Mouse (Mus musculus) forebrain, postnatal 0 days (tissue): ENCODE results near the gene Rnasek. TPM values are rescaled to one million over a fixed set of nuclear protein-coding genes. Genes with fewer than 3 reads are reported as not detected.

Experiments used
- ATAC-seq: fragments of 200-750 bp; cut with Nextera tagmentation; 2 replicates; pipeline ENCODE4 v1.8.0; 2017; ENCODE audit warnings: mild to moderate bottlenecking, moderate library complexity
- DNase-seq: peaks from one replicate; pipeline ENCODE4 v3.0.0-alpha.2; 2015
- H3K27ac ChIP-seq: fragments of 300-500 bp; sonication (generic); 2 replicates; pipeline ENCODE4 v1.5.1; 2014; ENCODE audit warnings: low read depth, mild to moderate bottlenecking, antibody characterized with exemption, low read length, moderate library complexity, mixed read lengths
- H3K27me3 ChIP-seq: fragments of 300-500 bp; sonication (generic); 2 replicates; pipeline ENCODE4 v1.6.1; 2014; ENCODE audit warnings: mild to moderate bottlenecking, low read length, mixed read lengths; ENCODE audit not compliant: insufficient read depth
- H3K36me3 ChIP-seq: fragments of 300-500 bp; sonication (generic); 2 replicates; pipeline ENCODE4 v1.6.1; 2014; ENCODE audit warnings: mild to moderate bottlenecking, moderate library complexity; ENCODE audit not compliant: insufficient read depth
- H3K4me1 ChIP-seq: fragments of 300-500 bp; sonication (generic); 2 replicates; pipeline ENCODE4 v1.6.1; 2014; ENCODE audit warnings: antibody characterized with exemption; ENCODE audit not compliant: insufficient read depth
- H3K4me2 ChIP-seq: fragments of 300-500 bp; sonication (generic); 2 replicates; pipeline ENCODE4 v1.6.1; 2014; ENCODE audit warnings: low read depth, mild to moderate bottlenecking, moderate library complexity
- H3K4me3 ChIP-seq: fragments of 300-500 bp; sonication (generic); 2 replicates; pipeline ENCODE4 v1.5.1; 2014; ENCODE audit warnings: low read depth, low read length, mixed read lengths
- H3K9ac ChIP-seq: fragments of 300-500 bp; sonication (generic); 2 replicates; pipeline ENCODE4 v1.6.1; 2014; ENCODE audit warnings: mild to moderate bottlenecking
- H3K9me3 ChIP-seq: fragments of 300-500 bp; sonication (generic); 2 replicates; pipeline ENCODE4 v1.6.1; 2016; ENCODE audit warnings: low read length
- CTCF ChIP-seq: sonication (generic); IDR thresholded peaks from 2 replicates; pipeline ENCODE4 v1.5.1; 2016; ENCODE audit warnings: antibody characterized with exemption, control low read depth, low read depth
- WGBS: fragments of 180-500 bp; shearing (Covaris S2); extraction: QIAGEN DNeasy Blood & Tissue Kit; methylation state at CpG from one replicate; pipeline ENCODE4 v1.1.7; 2014; 5-methylcytosine and 5-hydroxymethylcytosine counted together
- polyA plus RNA-seq: library from polyadenylated mRNA; unstranded; fragments of >200 nt; fragmentation: Nextera tagmentation; extraction: Ambion mirVana; gene quantifications from 2 replicates; pipeline ENCODE4 v1.2.1, GENCODE M21; 2015
- total RNA-seq: library from RNA; depleted of rRNA; stranded (reverse); fragments of >200 nt; gene quantifications from 2 replicates; pipeline ENCODE4 v1.2.3, GENCODE M21; 2014; rRNA removed

Gene Rnasek
- total RNA-seq (24.6 and 48.0 TPM in 2 replicates), polyA plus RNA-seq (520 and 544 TPM in 2 replicates)

- ATAC-seq, result peak; percentile 55
- peak; percentile 95 for DNase-seq
- H3K9ac ChIP-seq, result peak within 1 kb of the TSS; percentile 92
- peaks cover 22% of the 10 kb centered on the region; the same call in 1 of the 2 replicates for H3K4me1 ChIP-seq
- TF ChIP-seq CTCF, result no peak
- H3K27ac ChIP-seq, result peak within 1 kb of the TSS; percentile 96
- H3K27me3 ChIP-seq, result no peaks in the 10 kb centered on the region
- peak within 1 kb of the TSS; percentile 98 for H3K4me3 ChIP-seq
- WGBS, result under 1% methylated on average over 34 of the region's 35 CpGs
- no peaks in the 10 kb centered on the region for H3K9me3 ChIP-seq
- peaks cover 12% of the 10 kb centered on the region for H3K36me3 ChIP-seq
- H3K4me2 ChIP-seq, result peak within 1 kb of the TSS; percentile 97
These were observed at the start of gene Rnasek, which contains the start of gene Gm21988 for GRCm38 (mm10) chr11:70239541-70240279. Rnasek (minus strand) TSS chr11:70239842. Gm21988 (minus strand) TSS chr11:70239830.

GRCm38 (mm10) chr11:70289236-70289635, 49.6 kb upstream of the Rnasek start:
- no peak for ATAC-seq
- no peak overlapping the region for H3K27ac ChIP-seq

GRCm38 (mm10) chr11:70288102-70288501, 48.5 kb upstream of the Rnasek start:
- ATAC-seq, result no peak
- no peaks in the 10 kb centered on the region for H3K9me3 ChIP-seq
- no peak for TF ChIP-seq CTCF
- no peaks in the 10 kb centered on the region for H3K27me3 ChIP-seq
- no peak overlapping the region for H3K4me2 ChIP-seq
- H3K4me3 ChIP-seq, result no peak overlapping the region
- H3K4me1 ChIP-seq, result no peaks in the 10 kb centered on the region
- no peak overlapping the region for H3K9ac ChIP-seq
- 88% methylated on average over 10 of the region's 10 CpGs for WGBS
- DNase-seq, result no peak
- H3K36me3 ChIP-seq, result no peaks in the 10 kb centered on the region
- H3K27ac ChIP-seq, result no peak overlapping the region

More at GRCm38 (mm10) chr11:70289236-70289635, 49.6 kb upstream of the Rnasek start:
- no peak for TF ChIP-seq CTCF
- no peaks in the 10 kb centered on the region for H3K9me3 ChIP-seq
- no peak overlapping the region for H3K9ac ChIP-seq
- H3K4me2 ChIP-seq, result no peak overlapping the region
- no peak for DNase-seq
- H3K4me3 ChIP-seq, result no peak overlapping the region
- no peaks in the 10 kb centered on the region for H3K27me3 ChIP-seq
- H3K36me3 ChIP-seq, result no peaks in the 10 kb centered on the region
- no peaks in the 10 kb centered on the region for H3K4me1 ChIP-seq
- 25% methylated on average over 6 of the region's 6 CpGs for WGBS

- Histone ChIP-seq H3K4me2 (no peak overlapping the region), H3K27me3 (no peaks in the 10 kb centered on the region), H3K4me3 (no peak overlapping the region), H3K27ac (no peak overlapping the region), H3K9ac (no peak overlapping the region), H3K4me1 (no peaks in the 10 kb centered on the region), H3K36me3 (no peaks in the 10 kb centered on the region), H3K9me3 (no peaks in the 10 kb centered on the region)
- 82% methylated on average over 5 of the region's 5 CpGs for WGBS
- ATAC-seq (no peak), DNase-seq (no peak)
- no peak for TF ChIP-seq CTCF
These were observed 46.0 kb upstream of the Rnasek start for GRCm38 (mm10) chr11:70285686-70286085.

GRCm38 (mm10) chr11:70284757-70285156, 45.1 kb upstream of the Rnasek start:
- no peak overlapping the region for H3K9ac ChIP-seq
- no peak overlapping the region for H3K27ac ChIP-seq
- H3K36me3 ChIP-seq, result no peaks in the 10 kb centered on the region
- no peak overlapping the region for H3K4me3 ChIP-seq
- DNase-seq, result no peak
- 80% methylated on average over 3 of the region's 3 CpGs for WGBS
- no peaks in the 10 kb centered on the region for H3K27me3 ChIP-seq
- H3K9me3 ChIP-seq, result no peaks in the 10 kb centered on the region
- no peak overlapping the region for H3K4me2 ChIP-seq
- TF ChIP-seq CTCF, result no peak
- ATAC-seq, result no peak
- no peaks in the 10 kb centered on the region for H3K4me1 ChIP-seq

- no peak overlapping the region for H3K27ac ChIP-seq
- no peaks in the 10 kb centered on the region for H3K27me3 ChIP-seq
- H3K36me3 ChIP-seq, result no peaks in the 10 kb centered on the region
- no peak for ATAC-seq
- no peak overlapping the region for H3K4me3 ChIP-seq
- TF ChIP-seq CTCF, result no peak
- WGBS, result 85% methylated on average over 4 of the region's 4 CpGs
- H3K4me1 ChIP-seq, result no peaks in the 10 kb centered on the region
- H3K9me3 ChIP-seq, result no peaks in the 10 kb centered on the region
- H3K4me2 ChIP-seq, result no peak overlapping the region
- H3K9ac ChIP-seq, result no peak overlapping the region
- no peak for DNase-seq
These were observed 44.0 kb upstream of the Rnasek start for GRCm38 (mm10) chr11:70283666-70284065.

- 58% methylated on average over 3 of the region's 3 CpGs for WGBS
- no peak for TF ChIP-seq CTCF
- Histone ChIP-seq H3K36me3 (no peaks in the 10 kb centered on the region), H3K4me2 (no peak overlapping the region), H3K9ac (no peak overlapping the region), H3K9me3 (no peaks in the 10 kb centered on the region), H3K27ac (no peak overlapping the region), H3K27me3 (no peaks in the 10 kb centered on the region), H3K4me3 (no peak overlapping the region), H3K4me1 (no peaks in the 10 kb centered on the region)
- ATAC-seq (no peak), DNase-seq (no peak)
These were observed 40.8 kb upstream of the Rnasek start for GRCm38 (mm10) chr11:70280441-70280840.
